Mouse (Mus musculus) heart, postnatal 0 days (tissue): ENCODE measurements around the gene Ing5. TPM values are rescaled to one million over a fixed set of nuclear protein-coding genes. Genes with fewer than 3 reads are reported as not detected.
"Not testable (repeated sequence)": the region's sequence is repeated elsewhere in the genome, so short reads cannot be mapped to it uniquely, and the experiment has no call there.

ENCODE experiments used
- ATAC-seq: fragments of 200-750 bp; cut with Nextera tagmentation; 2 replicates; pipeline ENCODE4 v1.8.0; 2017; ENCODE audit warnings: low read depth, moderate number of reproducible peaks, moderate library complexity; ENCODE audit not compliant: insufficient read depth
- DNase-seq: peaks from one replicate; pipeline ENCODE4 v3.0.0-alpha.2; 2016; ENCODE audit warnings: low spot score
- H3K27ac ChIP-seq: fragments of 300-500 bp; sonication (generic); 2 replicates; pipeline ENCODE4 v1.5.1; 2014; ENCODE audit warnings: low read depth, mild to moderate bottlenecking
- H3K27me3 ChIP-seq: fragments of 300-500 bp; sonication (generic); 2 replicates; pipeline ENCODE4 v1.6.1; 2014; ENCODE audit warnings: low read length, mixed read lengths; ENCODE audit not compliant: control insufficient read depth, insufficient read depth
- H3K36me3 ChIP-seq: fragments of 300-500 bp; sonication (generic); replicated peaks from 2 replicates; pipeline ENCODE4 v1.6.1; 2014; ENCODE audit warnings: low read length, mixed read lengths; ENCODE audit not compliant: control insufficient read depth, insufficient read depth
- H3K4me1 ChIP-seq: fragments of 300-500 bp; sonication (generic); 2 replicates; pipeline ENCODE4 v1.6.1; 2014; ENCODE audit warnings: antibody characterized with exemption; ENCODE audit not compliant: control insufficient read depth, insufficient read depth
- H3K4me2 ChIP-seq: fragments of 300-500 bp; sonication (generic); 2 replicates; pipeline ENCODE4 v1.6.1; 2014; ENCODE audit warnings: low read depth, mild to moderate bottlenecking, low read length, moderate library complexity
- H3K4me3 ChIP-seq: fragments of 300-500 bp; sonication (generic); 2 replicates; pipeline ENCODE4 v1.5.1; 2014; ENCODE audit warnings: low read depth, low read length
- H3K9ac ChIP-seq: fragments of 300-500 bp; sonication (generic); replicated peaks from 2 replicates; pipeline ENCODE4 v1.6.1; 2014; ENCODE audit warnings: low read depth, low read length, mixed read lengths
- H3K9me3 ChIP-seq: fragments of 300-500 bp; sonication (generic); replicated peaks from 2 replicates; pipeline ENCODE4 v1.6.1; 2016; ENCODE audit warnings: low read length; ENCODE audit not compliant: control insufficient read depth
- CTCF ChIP-seq: IDR thresholded peaks from 2 replicates; pipeline ENCODE4 v1.5.1; 2016; ENCODE audit warnings: antibody characterized with exemption, control low read depth, low read depth
- EP300 ChIP-seq: IDR thresholded peaks from 2 replicates; pipeline ENCODE4 v1.6.1; 2016; ENCODE audit warnings: antibody characterized with exemption, low read depth
- WGBS: fragments of 180-500 bp; shearing (Covaris S2); extraction: QIAGEN DNeasy Blood & Tissue Kit; methylation state at CpG from one replicate; pipeline ENCODE4 v1.1.7; 2014; 5-methylcytosine and 5-hydroxymethylcytosine counted together
- polyA plus RNA-seq: library from polyadenylated mRNA; unstranded; fragments of >200 nt; fragmentation: Nextera tagmentation; extraction: Ambion mirVana; gene quantifications from 2 replicates; pipeline ENCODE4 v1.2.1, GENCODE M21; 2015
- total RNA-seq: library from RNA; depleted of rRNA; stranded (reverse); fragments of >200 nt; gene quantifications from 2 replicates; pipeline ENCODE4 v1.2.3, GENCODE M21; 2014; ENCODE audit warnings: low replicate concordance

Gene Ing5
- total and polyA plus RNA-seq, 2 experiments from 2014 or later = 5.1 to 6.4 TPM

- Histone ChIP-seq H3K4me2 (no peak overlapping the region), H3K4me3 (no peak overlapping the region), H3K9me3 (no peaks in the 10 kb centered on the region), H3K4me1 (no peaks in the 10 kb centered on the region), H3K36me3 (no peaks in the 10 kb centered on the region), H3K27ac (no peak overlapping the region), H3K27me3 (no peaks in the 10 kb centered on the region), H3K9ac (no peak overlapping the region)
- DNase-seq (no peak), ATAC-seq (no peak)
- WGBS = 90% methylated on average over 4 of the region's 4 CpGs
- no peak for TF ChIP-seq CTCF
- TF ChIP-seq EP300 = no peak
These were observed 31.4 kb downstream of the Ing5 start for GRCm38 (mm10) chr1:93835211-93835610.

- WGBS = 80% methylated on average over 6 of the region's 6 CpGs
- no peak overlapping the region for H3K9ac ChIP-seq
- no peak overlapping the region for H3K4me3 ChIP-seq
- DNase-seq (no peak), ATAC-seq (no peak)
- H3K27me3 ChIP-seq = no peaks in the 10 kb centered on the region
- H3K27ac ChIP-seq = no peak overlapping the region
- H3K9me3 ChIP-seq = no peaks in the 10 kb centered on the region
- no peaks in the 10 kb centered on the region for H3K4me1 ChIP-seq
- no peak for TF ChIP-seq CTCF
- TF ChIP-seq EP300 = no peak
- H3K36me3 ChIP-seq = no peaks in the 10 kb centered on the region
- H3K4me2 ChIP-seq = no peak overlapping the region
These were observed 32.2 kb downstream of the Ing5 start for GRCm38 (mm10) chr1:93835876-93836531.

- no peak overlapping the region for H3K27ac ChIP-seq
- no peak overlapping the region for H3K4me2 ChIP-seq
- H3K36me3 ChIP-seq = no peaks in the 10 kb centered on the region
- H3K9ac ChIP-seq = no peak overlapping the region
- WGBS = 92% methylated on average over 2 of the region's 2 CpGs
- TF ChIP-seq CTCF = no peak
- no peak for TF ChIP-seq EP300
- H3K4me1 ChIP-seq = no peaks in the 10 kb centered on the region
- no peak for DNase-seq
- H3K27me3 ChIP-seq = no peaks in the 10 kb centered on the region
- no peak for ATAC-seq
- no peaks in the 10 kb centered on the region for H3K9me3 ChIP-seq
- H3K4me3 ChIP-seq = no peak overlapping the region
These were observed 32.8 kb downstream of the Ing5 start for GRCm38 (mm10) chr1:93836532-93836913.

- H3K27ac ChIP-seq = no peak overlapping the region
- no peak for ATAC-seq
- H3K4me2 ChIP-seq = no peak overlapping the region
- H3K4me1 ChIP-seq = no peaks in the 10 kb centered on the region
- no peak overlapping the region for H3K9ac ChIP-seq
- WGBS = 88% methylated on average over 7 of the region's 8 CpGs
- H3K36me3 ChIP-seq = no peaks in the 10 kb centered on the region
- no peak for DNase-seq
- H3K4me3 ChIP-seq = no peak overlapping the region
- H3K27me3 ChIP-seq = no peaks in the 10 kb centered on the region
- H3K9me3 ChIP-seq = no peaks in the 10 kb centered on the region
- no peak for TF ChIP-seq EP300
These were observed 33.6 kb downstream of the Ing5 start for GRCm38 (mm10) chr1:93837335-93837734.

- not testable (repeated sequence) for H3K9me3 ChIP-seq, H3K4me3 ChIP-seq, ATAC-seq, H3K9ac ChIP-seq, H3K4me2 ChIP-seq, H3K36me3 ChIP-seq, DNase-seq, H3K27ac ChIP-seq, H3K4me1 ChIP-seq, H3K27me3 ChIP-seq
- WGBS = 80% methylated on average over 8 of the region's 8 CpGs
These were observed 34.8 kb downstream of the Ing5 start for GRCm38 (mm10) chr1:93838569-93838968.

- WGBS = 47% methylated on average over 1 of the region's 3 CpGs
- peak; percentile 66; the same call in 1 of the 2 replicates for ATAC-seq
These were observed 42.1 kb downstream of the Ing5 start for GRCm38 (mm10) chr1:93845766-93846366.

GRCm38 (mm10) chr1:93855790-93856189, 52.0 kb downstream of the Ing5 start:
- H3K27ac ChIP-seq, H3K4me2 ChIP-seq, ATAC-seq, DNase-seq, H3K4me3 ChIP-seq, H3K36me3 ChIP-seq, H3K27me3 ChIP-seq, H3K4me1 ChIP-seq, H3K9ac ChIP-seq, H3K9me3 ChIP-seq: not testable (repeated sequence)
- WGBS = 67% methylated on average over 4 of the region's 4 CpGs

More at GRCm38 (mm10) chr1:93845766-93846366, 42.1 kb downstream of the Ing5 start:
- not testable (repeated sequence) for H3K27me3 ChIP-seq, H3K9ac ChIP-seq, H3K36me3 ChIP-seq, H3K4me1 ChIP-seq, H3K27ac ChIP-seq, H3K4me3 ChIP-seq, DNase-seq, H3K9me3 ChIP-seq, H3K4me2 ChIP-seq
